Mouse (Mus musculus) MEL (cell line): ENCODE measurements around the gene Btbd11. TPM values are rescaled to one million over a fixed set of nuclear protein-coding genes. Genes with fewer than 3 reads are reported as not detected.

Experiments
- DNase-seq: peaks from one replicate; pipeline ENCODE4 v3.0.0; 2011; ENCODE audit warnings: low read depth, low spot score
- H3K27ac ChIP-seq: 2 replicates; pipeline ENCODE4 v1.5.1; 2012; ENCODE audit warnings: low read depth, mild to moderate bottlenecking, control low read depth, low read length, moderate library complexity; ENCODE audit not compliant: control insufficient read depth
- H3K27me3 ChIP-seq, 2 experiments: fragments of 150-350 bp in 1 of 2; sonication (generic) in 1 of 2; 2 replicates each; pipeline ENCODE4 v1.6.1; 2012; ENCODE audit warnings: low read length in 2 of 2, mild to moderate bottlenecking in 2 of 2, improper control_type of control experiment in 1 of 2, moderate library complexity in 1 of 2; ENCODE audit not compliant: insufficient read depth in 2 of 2, control insufficient read depth in 1 of 2
- H3K36me3 ChIP-seq, 2 experiments: 2 replicates each; pipeline ENCODE4 v1.6.1; 2012 to 2014; ENCODE audit warnings: low read length in 2 of 2, improper control_type of control experiment in 1 of 2, inconsistent platforms in 1 of 2, mild to moderate bottlenecking in 1 of 2; ENCODE audit not compliant: insufficient read depth in 2 of 2, control insufficient read depth in 1 of 2
- H3K4me1 ChIP-seq, 2 experiments: fragments of 150-350 bp in 1 of 2; sonication (generic) in 1 of 2; 2 replicates each; pipeline ENCODE4 v1.6.1; 2012; ENCODE audit warnings: low read length in 2 of 2, improper control_type of control experiment in 1 of 2, mild to moderate bottlenecking in 1 of 2; ENCODE audit not compliant: insufficient read depth in 2 of 2, control insufficient read depth in 1 of 2
- H3K4me3 ChIP-seq, 2 experiments: fragments of 150-350 bp in 1 of 2; sonication (generic) in 1 of 2; 2 replicates each; pipeline ENCODE4 v1.5.1; 2012; ENCODE audit warnings: low read depth in 2 of 2, low read length in 2 of 2, mild to moderate bottlenecking in 2 of 2, moderate library complexity in 2 of 2, control low read depth in 1 of 2, improper control_type of control experiment in 1 of 2; ENCODE audit not compliant: control insufficient read depth in 1 of 2, insufficient read depth in 1 of 2
- H3K79me2 ChIP-seq: 2 replicates; pipeline ENCODE4 v1.6.1; 2012; ENCODE audit warnings: mild to moderate bottlenecking, low read length, moderate library complexity; ENCODE audit not compliant: control insufficient read depth, poor library complexity, insufficient read depth
- H3K9ac ChIP-seq: 2 replicates; pipeline ENCODE4 v1.6.1; 2012; ENCODE audit warnings: low read depth, mild to moderate bottlenecking, control low read depth, low read length, moderate library complexity; ENCODE audit not compliant: control insufficient read depth, poor library complexity, severe bottlenecking
- H3K9me3 ChIP-seq: fragments of 150-350 bp; sonication (generic); replicated peaks from 2 replicates; pipeline ENCODE4 v1.6.1; 2012; ENCODE audit warnings: mild to moderate bottlenecking, low read length, improper control_type of control experiment, moderate library complexity; ENCODE audit not compliant: insufficient read depth
- BHLHE40 ChIP-seq: IDR thresholded peaks from 2 replicates; pipeline ENCODE4 v1.6.1; 2012; ENCODE audit warnings: low read depth, mild to moderate bottlenecking, inconsistent platforms, low read length, improper control_type of control experiment, borderline replicate concordance
- E2F4 ChIP-seq: IDR thresholded peaks from 2 replicates; pipeline ENCODE4 v1.6.1; 2011; ENCODE audit warnings: low read depth, low read length, improper control_type of control experiment, borderline replicate concordance
- EP300 ChIP-seq, 2 experiments: IDR thresholded peaks; 2 replicates each; pipeline ENCODE4 v1.6.1; 2011; ENCODE audit warnings: improper control_type of control experiment in 2 of 2, low read length in 2 of 2, low read depth in 1 of 2, mild to moderate bottlenecking in 1 of 2
- ETS1 ChIP-seq: IDR thresholded peaks from 2 replicates; pipeline ENCODE4 v1.6.1; 2012; ENCODE audit warnings: low read depth, mild to moderate bottlenecking, inconsistent platforms, low read length, improper control_type of control experiment, moderate library complexity
- JUND ChIP-seq: IDR thresholded peaks from 2 replicates; pipeline ENCODE4 v1.6.1; 2011; ENCODE audit warnings: low read depth, mild to moderate bottlenecking, improper control_type of control experiment, low read length
- MEF2A ChIP-seq: IDR thresholded peaks from 2 replicates; pipeline ENCODE4 v1.6.1; 2014; ENCODE audit warnings: low read depth, mild to moderate bottlenecking, inconsistent platforms, low read length, improper control_type of control experiment; ENCODE audit not compliant: poor library complexity, insufficient replicate concordance, severe bottlenecking; ENCODE audit errors: extremely low read depth
- MXI1 ChIP-seq: IDR thresholded peaks from 2 replicates; pipeline ENCODE4 v1.6.1; 2011; ENCODE audit warnings: mild to moderate bottlenecking, low read depth, low read length, improper control_type of control experiment
- NRF1 ChIP-seq: IDR thresholded peaks from 2 replicates; pipeline ENCODE4 v1.6.1; 2014; ENCODE audit warnings: low read depth, mild to moderate bottlenecking, inconsistent platforms, low read length, improper control_type of control experiment, moderate library complexity; ENCODE audit not compliant: poor library complexity, insufficient read depth, severe bottlenecking
- POLR2AphosphoS2 ChIP-seq: IDR thresholded peaks from 2 replicates; pipeline ENCODE4 v1.6.1; 2011; ENCODE audit warnings: low read length, improper control_type of control experiment
- POLR2AphosphoS5 ChIP-seq: IDR thresholded peaks from 2 replicates; pipeline ENCODE4 v1.6.1; 2012; ENCODE audit warnings: low read depth, borderline replicate concordance, mild to moderate bottlenecking, inconsistent platforms, low read length, moderate library complexity, mixed read lengths
- SMC3 ChIP-seq: IDR thresholded peaks from 2 replicates; pipeline ENCODE4 v1.6.1; 2011; ENCODE audit warnings: low read depth, low read length, improper control_type of control experiment
- USF1 ChIP-seq: IDR thresholded peaks from 2 replicates; pipeline ENCODE4 v1.6.1; 2014; ENCODE audit warnings: low read depth, mild to moderate bottlenecking, inconsistent platforms, low read length, improper control_type of control experiment, moderate library complexity
- ZC3H11A ChIP-seq: IDR thresholded peaks from 2 replicates; pipeline ENCODE4 v1.6.1; 2012; ENCODE audit warnings: low read depth, mild to moderate bottlenecking, inconsistent platforms, low read length, improper control_type of control experiment
- ZNF384 ChIP-seq: IDR thresholded peaks from 2 replicates; pipeline ENCODE4 v1.6.1; 2012; ENCODE audit warnings: low read depth, mild to moderate bottlenecking, inconsistent platforms, low read length, improper control_type of control experiment
- polyA plus RNA-seq, 2 experiments: library from polyadenylated mRNA; stranded (reverse) in 1 of 2; unstranded in 1 of 2; fragments of >175 nt in 1 of 2; fragments of >200 nt in 1 of 2; gene quantifications; 2 replicates each; pipeline versions ENCODE4 v1.2.1 to v1.2.4; 2012; ENCODE audit warnings: low replicate concordance in 2 of 2, low read depth in 1 of 2; ENCODE audit not compliant: insufficient read length in 2 of 2, insufficient read depth in 1 of 2, missing spikeins in 1 of 2
- total RNA-seq: library from RNA; depleted of rRNA; stranded (reverse); fragments of 300-350 nt; gene quantifications from 2 replicates; pipeline ENCODE4 v1.2.3, GENCODE M21; 2012

Gene Btbd11
- total and polyA plus RNA-seq, 3 experiments: not detected

DNA sequence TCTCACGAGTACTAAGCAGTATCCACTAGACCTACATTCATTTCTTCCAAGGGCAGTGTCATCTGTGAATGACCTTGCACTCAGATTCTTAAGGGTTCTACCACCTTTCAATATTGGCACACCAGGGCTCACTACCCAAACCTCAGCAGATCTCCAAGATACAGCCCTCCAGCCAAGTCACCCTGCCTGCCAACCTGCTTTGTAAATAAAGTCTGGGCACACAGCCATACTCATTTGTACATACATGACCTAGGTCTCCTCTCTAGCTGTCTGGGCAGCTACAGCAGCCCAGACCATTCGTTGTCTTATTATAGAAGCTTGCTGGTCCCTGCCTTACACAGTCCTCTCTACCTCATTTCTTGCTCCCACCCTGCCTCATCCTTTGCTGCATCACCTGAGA lies 15.3 kb upstream of the Btbd11 start:
- DNase-seq: no peak
- Histone ChIP-seq H3K4me1 (no peaks in the 10 kb centered on the region), H3K27me3 (no peaks in the 10 kb centered on the region), H3K9ac (no peak overlapping the region), H3K4me3 (no peak overlapping the region), H3K27ac (no peak overlapping the region), H3K79me2 (no peaks in the 10 kb centered on the region), H3K9me3 (no peaks in the 10 kb centered on the region), H3K36me3 (no peaks in the 10 kb centered on the region)
- TF ChIP-seq E2F4 (no peak), ETS1 (no peak), JUND (no peak), MEF2A (no peak), ZC3H11A (no peak), EP300 (IDR thresholded peaks at IDR 0.05; ENCODE audit: low read depth in 1 of 2, low read length in 2 of 2) (no peak)

DNA sequence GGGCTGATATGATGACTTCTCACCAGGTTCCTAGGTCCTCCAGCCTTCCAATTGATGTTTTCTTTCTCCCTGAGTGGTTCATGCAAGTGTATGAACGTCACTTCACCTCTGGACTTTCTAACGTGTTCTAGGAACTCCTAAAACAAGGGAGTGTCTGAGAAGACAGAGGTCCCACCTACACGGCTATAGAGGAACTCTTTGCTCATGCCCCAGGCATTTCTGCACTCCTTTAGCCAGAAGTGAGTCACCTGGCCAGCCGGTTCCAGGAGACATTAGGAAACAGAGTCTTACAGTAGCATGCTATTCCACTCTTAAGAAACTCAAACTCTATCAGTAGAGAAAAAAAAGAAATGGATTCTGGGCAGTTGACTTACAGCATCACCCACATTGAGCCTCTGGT lies 14.5 kb upstream of the Btbd11 start:
- H3K9me3 ChIP-seq: no peaks in the 10 kb centered on the region
- no peaks in the 10 kb centered on the region for H3K27me3 ChIP-seq
- no peaks in the 10 kb centered on the region for H3K79me2 ChIP-seq
- H3K36me3 ChIP-seq: no peaks in the 10 kb centered on the region
- DNase-seq: no peak
- H3K4me1 ChIP-seq: no peaks in the 10 kb centered on the region
- TF ChIP-seq SMC3 (no peak), E2F4 (no peak), USF1 (no peak), NRF1 (no peak)
- no peak overlapping the region for H3K9ac ChIP-seq
- H3K4me3 ChIP-seq: no peak overlapping the region
- no peak overlapping the region for H3K27ac ChIP-seq

DNA sequence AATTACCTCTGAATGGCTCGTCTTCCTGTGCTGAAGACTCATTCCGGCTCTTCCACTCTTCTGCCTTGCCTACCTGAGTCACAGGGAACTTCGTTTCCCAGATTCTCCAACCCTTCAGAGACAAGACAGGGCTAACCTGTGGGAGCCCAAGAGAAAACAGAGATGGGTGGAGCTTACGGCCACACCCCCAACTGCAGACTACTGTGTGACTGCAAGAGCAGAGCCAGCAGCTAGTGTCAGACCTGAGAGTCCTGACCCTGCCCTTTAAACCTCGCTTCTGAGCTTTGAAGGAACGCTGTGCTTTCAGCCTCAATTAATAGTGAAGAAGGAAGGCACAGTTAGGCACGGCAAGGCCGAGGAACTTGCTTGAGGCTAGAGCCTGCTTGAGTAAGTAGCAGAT lies 7.6 kb upstream of the Btbd11 start:
- Histone ChIP-seq H3K4me3 (no peak overlapping the region), H3K4me1 (no peaks in the 10 kb centered on the region), H3K79me2 (no peaks in the 10 kb centered on the region), H3K9me3 (no peaks in the 10 kb centered on the region), H3K36me3 (no peaks in the 10 kb centered on the region), H3K9ac (no peak overlapping the region), H3K27ac (no peak overlapping the region), H3K27me3 (no peaks in the 10 kb centered on the region)
- DNase-seq: no peak
- no peak for TF ChIP-seq POLR2AphosphoS2
- no peak for TF ChIP-seq MXI1
- TF ChIP-seq ZC3H11A: no peak
- TF ChIP-seq USF1: no peak
- no peak for TF ChIP-seq ZNF384
- TF ChIP-seq POLR2AphosphoS5: no peak
- no peak for TF ChIP-seq SMC3
- no peak for TF ChIP-seq BHLHE40
